Mouse (Mus musculus): Measurements from ENCODE around the gene Cep135. TPM values are rescaled to one million over a fixed set of nuclear protein-coding genes. Genes with fewer than 3 reads are reported as not detected.

Cep135 gene
- polyA plus RNA-seq, 1 experiment from 2014 or later = 7.3 TPM

GRCm38 (mm10) chr5:76668118-76668517, 79.6 kb downstream of the Cep135 start:
- Histone ChIP-seq H3K27me3 (no peaks in the 10 kb centered on the region), H3K9ac (no peak overlapping the region), H3K9me3 (replicated peaks) (no peaks in the 10 kb centered on the region), H3K27ac (no peak overlapping the region), H3K4me2 (no peak overlapping the region), H3K4me1 (peaks cover 10% of the 10 kb centered on the region), H3K4me3 (replicated peaks) (no peak overlapping the region), H3K36me3 (no peaks in the 10 kb centered on the region)
- 71% methylated on average over 5 of the region's 5 CpGs for WGBS
- ATAC-seq (replicated peaks; ENCODE audit: low FRiP score) = no peak

GRCm38 (mm10) chr5:76668547-76668946, 80.0 kb downstream of the Cep135 start:
- no peak for ATAC-seq (replicated peaks; ENCODE audit: low FRiP score)
- Histone ChIP-seq H3K36me3 (no peaks in the 10 kb centered on the region), H3K27me3 (no peaks in the 10 kb centered on the region), H3K27ac (no peak overlapping the region), H3K4me3 (replicated peaks) (no peak overlapping the region), H3K4me2 (no peak overlapping the region), H3K9ac (no peak overlapping the region), H3K9me3 (replicated peaks) (no peaks in the 10 kb centered on the region), H3K4me1 (peaks cover 10% of the 10 kb centered on the region)
- WGBS = 64% methylated on average over 5 of the region's 5 CpGs

GRCm38 (mm10) chr5:76670183-76670582, 81.7 kb downstream of the Cep135 start:
- ATAC-seq (replicated peaks; ENCODE audit: low FRiP score) = no peak
- peaks cover 6% of the 10 kb centered on the region for H3K4me1 ChIP-seq
- H3K27me3 ChIP-seq = no peaks in the 10 kb centered on the region
- H3K9me3 ChIP-seq (replicated peaks) = no peaks in the 10 kb centered on the region
- no peak overlapping the region for H3K9ac ChIP-seq
- 95% methylated on average over 10 of the region's 10 CpGs for WGBS
- no peak overlapping the region for H3K27ac ChIP-seq
- H3K4me2 ChIP-seq = no peak overlapping the region
- no peak overlapping the region for H3K4me3 ChIP-seq (replicated peaks)
- H3K36me3 ChIP-seq = no peaks in the 10 kb centered on the region; the same call in 1 of the 2 replicates

DNA sequence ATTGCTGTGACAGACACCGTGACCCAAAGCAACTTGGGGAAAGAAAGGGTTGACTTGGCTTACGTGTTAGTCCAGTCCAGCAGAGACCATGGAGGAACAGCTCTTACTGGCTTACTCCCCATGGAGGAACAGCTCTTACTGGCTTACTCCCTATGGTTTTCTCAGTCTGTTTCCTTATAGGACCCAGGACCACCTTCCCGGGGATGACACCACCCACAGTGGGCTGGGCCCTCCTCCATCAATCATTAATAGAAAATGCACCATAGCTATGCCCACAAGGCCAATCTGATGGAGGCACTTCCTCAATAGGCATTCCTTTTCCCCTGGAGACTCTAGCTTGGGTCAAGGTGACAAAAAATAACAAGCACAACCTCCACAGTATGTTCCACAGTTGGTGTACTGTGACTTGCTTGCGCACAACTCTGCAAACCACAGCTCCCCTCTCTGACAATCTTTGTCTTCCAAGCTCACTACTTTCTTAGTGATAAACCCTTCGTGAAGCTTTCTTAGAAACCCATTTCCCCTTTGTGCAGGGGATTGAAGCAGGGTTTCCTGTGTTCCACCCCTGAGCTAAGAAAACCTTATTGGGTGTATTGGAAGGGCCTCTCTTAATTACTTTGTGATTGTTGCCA, 85.6 kb downstream of the Cep135 start:
- 0 out of 2 replicates have a peak, but pooled peaks cover 2% of the 10 kb centered on the region for H3K4me1 ChIP-seq
- no peak overlapping the region for H3K4me2 ChIP-seq
- H3K27me3 ChIP-seq = no peaks in the 10 kb centered on the region
- no peak overlapping the region for H3K9ac ChIP-seq
- ATAC-seq (replicated peaks; ENCODE audit: low FRiP score) = no peak
- no peak overlapping the region for H3K4me3 ChIP-seq (replicated peaks)
- H3K27ac ChIP-seq = no peak overlapping the region
- no peaks in the 10 kb centered on the region for H3K9me3 ChIP-seq (replicated peaks)
- 90% methylated on average over 5 of the region's 5 CpGs for WGBS
- no peaks in the 10 kb centered on the region; the same call in 1 of the 2 replicates for H3K36me3 ChIP-seq

DNA sequence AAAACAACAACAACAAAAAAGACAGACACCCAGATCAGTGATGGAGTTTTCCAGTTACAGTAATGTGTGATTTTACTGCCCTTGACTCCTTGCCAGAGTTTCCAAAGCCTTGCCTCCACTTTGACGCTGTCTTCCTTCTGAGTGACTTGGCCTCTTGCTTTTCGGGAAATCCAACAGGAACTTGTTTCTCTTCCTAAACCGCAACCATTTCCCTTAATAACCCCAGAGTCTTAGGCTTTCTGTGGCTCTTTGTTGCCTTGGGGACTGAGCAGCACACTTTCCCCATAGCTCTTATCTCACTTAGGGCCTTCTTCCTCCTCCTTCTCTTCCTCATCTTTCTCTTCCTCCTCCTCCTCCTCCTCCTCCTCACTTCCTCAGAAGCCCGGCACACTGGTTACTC, 86.9 kb downstream of the Cep135 start:
- Histone ChIP-seq H3K9me3 (replicated peaks) (peaks cover 1% of the 10 kb centered on the region), H3K4me2 (no peak overlapping the region), H3K27ac (no peak overlapping the region), H3K36me3 (no peaks in the 10 kb centered on the region; the same call in 1 of the 2 replicates), H3K27me3 (no peaks in the 10 kb centered on the region), H3K4me3 (replicated peaks) (no peak overlapping the region), H3K9ac (no peak overlapping the region), H3K4me1 (0 out of 2 replicates have a peak, but pooled peaks cover 2% of the 10 kb centered on the region)
- WGBS = 54% methylated on average over 4 of the region's 4 CpGs
- ATAC-seq (replicated peaks; ENCODE audit: low FRiP score) = no peak

- ATAC-seq (replicated peaks; ENCODE audit: low FRiP score) = no peak
- WGBS = 87% methylated on average over 2 of the region's 3 CpGs
- Histone ChIP-seq H3K27me3 (no peaks in the 10 kb centered on the region), H3K4me2 (no peak overlapping the region), H3K4me3 (replicated peaks) (no peak overlapping the region), H3K36me3 (no peaks in the 10 kb centered on the region), H3K9me3 (replicated peaks) (peaks cover 3% of the 10 kb centered on the region), H3K9ac (no peak overlapping the region), H3K27ac (no peak overlapping the region), H3K4me1 (peaks cover 2% of the 10 kb centered on the region; the same call in 1 of the 2 replicates)
Observed at GRCm38 (mm10) chr5:76680959-76681358, 92.5 kb downstream of the Cep135 start.

- H3K27me3 ChIP-seq = no peaks in the 10 kb centered on the region
- peaks cover 3% of the 10 kb centered on the region for H3K9me3 ChIP-seq (replicated peaks)
- H3K9ac ChIP-seq = no peak overlapping the region
- peaks cover 7% of the 10 kb centered on the region; the same call in 1 of the 2 replicates for H3K4me1 ChIP-seq
- H3K4me2 ChIP-seq = no peak overlapping the region
- H3K36me3 ChIP-seq = no peaks in the 10 kb centered on the region
- ATAC-seq (replicated peaks; ENCODE audit: low FRiP score) = no peak
- H3K27ac ChIP-seq = no peak overlapping the region
- WGBS = 48% methylated on average over 4 of the region's 4 CpGs
- H3K4me3 ChIP-seq (replicated peaks) = no peak overlapping the region
Observed at GRCm38 (mm10) chr5:76681895-76682656, 93.6 kb downstream of the Cep135 start.

- Histone ChIP-seq H3K36me3 (no peaks in the 10 kb centered on the region), H3K9ac (no peak overlapping the region), H3K4me1 (peaks cover 13% of the 10 kb centered on the region; the same call in 1 of the 2 replicates), H3K27ac (no peak overlapping the region), H3K4me3 (replicated peaks) (no peak overlapping the region), H3K4me2 (no peak overlapping the region), H3K27me3 (no peaks in the 10 kb centered on the region), H3K9me3 (replicated peaks) (peaks cover 3% of the 10 kb centered on the region)
- 71% methylated on average over 5 of the region's 5 CpGs for WGBS
- ATAC-seq (replicated peaks; ENCODE audit: low FRiP score) = no peak
Observed at GRCm38 (mm10) chr5:76683455-76683854, 95.0 kb downstream of the Cep135 start.

GRCm38 (mm10) chr5:76684658-76685605, 96.4 kb downstream of the Cep135 start:
- peaks cover 3% of the 10 kb centered on the region for H3K9me3 ChIP-seq (replicated peaks)
- 81% methylated on average over 15 of the region's 15 CpGs for WGBS

DNA sequence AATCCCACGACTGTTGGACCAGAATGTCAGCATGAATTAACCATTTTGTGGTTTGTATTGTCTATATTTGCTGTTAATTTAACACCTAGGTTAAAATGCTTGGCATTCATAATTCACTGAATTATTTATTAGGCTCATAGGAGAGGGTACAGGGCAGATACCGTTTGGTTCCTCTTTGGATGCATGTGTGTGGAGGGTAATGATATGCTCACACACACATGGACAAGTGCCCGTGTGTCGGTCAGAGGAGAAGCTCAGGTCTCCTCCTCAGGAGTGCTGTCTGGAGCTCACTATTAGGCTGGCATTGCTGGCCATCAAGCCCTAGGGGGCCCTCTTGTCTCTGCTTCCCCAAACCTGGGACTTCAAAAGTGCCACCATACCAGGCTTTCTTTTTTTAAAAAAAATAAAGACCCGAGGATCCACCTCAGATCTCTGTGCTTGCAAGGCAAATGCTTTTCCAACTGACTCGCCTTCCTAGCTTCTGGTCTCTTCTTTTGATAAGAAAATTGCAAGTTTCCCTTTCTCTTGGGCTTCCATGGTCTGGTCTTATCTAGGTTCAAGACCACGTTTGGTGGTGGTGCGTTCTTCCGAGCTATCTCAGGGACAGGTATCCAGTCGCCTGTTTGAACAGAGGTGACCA, 99.6 kb downstream of the Cep135 start:
- no peak overlapping the region for H3K27ac ChIP-seq
- H3K27me3 ChIP-seq = no peaks in the 10 kb centered on the region
- H3K9me3 ChIP-seq (replicated peaks) = no peaks in the 10 kb centered on the region
- H3K4me3 ChIP-seq (replicated peaks) = no peak overlapping the region
- H3K4me2 ChIP-seq = no peak overlapping the region
- no peak overlapping the region for H3K9ac ChIP-seq
- peaks cover 21% of the 10 kb centered on the region; the same call in 1 of the 2 replicates for H3K4me1 ChIP-seq
- no peak for ATAC-seq (replicated peaks; ENCODE audit: low FRiP score)
- WGBS = 88% methylated on average over 10 of the region's 10 CpGs
- H3K36me3 ChIP-seq = no peaks in the 10 kb centered on the region

More at GRCm38 (mm10) chr5:76684658-76685605, 96.4 kb downstream of the Cep135 start:
- H3K36me3 ChIP-seq = no peaks in the 10 kb centered on the region
- peaks cover 19% of the 10 kb centered on the region; the same call in 1 of the 2 replicates for H3K4me1 ChIP-seq
- ATAC-seq (replicated peaks; ENCODE audit: low FRiP score) = no peak
- H3K9ac ChIP-seq = no peak overlapping the region
- H3K4me3 ChIP-seq (replicated peaks) = no peak overlapping the region
- H3K27me3 ChIP-seq = no peaks in the 10 kb centered on the region
- H3K27ac ChIP-seq = no peak overlapping the region
- no peak overlapping the region for H3K4me2 ChIP-seq

GRCm38 (mm10) chr5:76688643-76689042, 100.1 kb downstream of the Cep135 start:
- Histone ChIP-seq H3K27ac (no peak overlapping the region), H3K4me2 (no peak overlapping the region), H3K27me3 (no peaks in the 10 kb centered on the region), H3K9ac (no peak overlapping the region), H3K36me3 (no peaks in the 10 kb centered on the region), H3K4me3 (replicated peaks) (no peak overlapping the region), H3K9me3 (replicated peaks) (no peaks in the 10 kb centered on the region), H3K4me1 (peaks cover 21% of the 10 kb centered on the region; the same call in 1 of the 2 replicates)
- no peak for ATAC-seq (replicated peaks; ENCODE audit: low FRiP score)
- WGBS = 73% methylated on average over 6 of the region's 6 CpGs

Measured in kidney, embryonic 15.5 days (tissue).